Mouse (Mus musculus) testis, adult 2 months (tissue): ENCODE data around the gene Ccdc102a. TPM values are rescaled to one million over a fixed set of nuclear protein-coding genes. Genes with fewer than 3 reads are reported as not detected.
A peak's percentile ranks its signal among the peaks of the same experiment; 100 is the strongest.

Source experiments
- H3K27ac ChIP-seq: fragments of 200-500 bp; 2 replicates; pipeline ENCODE4 v1.5.1; 2012; ENCODE audit warnings: low read depth, low read length; ENCODE audit not compliant: control insufficient read depth, insufficient read depth
- H3K27me3 ChIP-seq: fragments of 200-500 bp; 2 replicates; pipeline ENCODE4 v1.6.1; 2012; ENCODE audit warnings: mild to moderate bottlenecking, low read length, moderate library complexity; ENCODE audit not compliant: control insufficient read depth, insufficient read depth
- H3K36me3 ChIP-seq: fragments of 200-500 bp; 2 replicates; pipeline ENCODE4 v1.6.1; 2012; ENCODE audit warnings: mild to moderate bottlenecking, low read length; ENCODE audit not compliant: control insufficient read depth, insufficient read depth
- H3K4me1 ChIP-seq: fragments of 200-500 bp; 2 replicates; pipeline ENCODE4 v1.6.1; 2012; ENCODE audit warnings: low read length; ENCODE audit not compliant: control insufficient read depth, insufficient read depth
- H3K4me3 ChIP-seq: fragments of 200-500 bp; 2 replicates; pipeline ENCODE4 v1.5.1; 2012; ENCODE audit warnings: low read depth, mild to moderate bottlenecking, low read length, moderate library complexity, mixed read lengths; ENCODE audit not compliant: control insufficient read depth
- CTCF ChIP-seq: fragments of 200-500 bp; IDR thresholded peaks from 2 replicates; pipeline ENCODE4 v1.5.1; 2012; ENCODE audit warnings: low read depth, mild to moderate bottlenecking, inconsistent platforms, low read length, moderate library complexity; ENCODE audit not compliant: control insufficient read depth, insufficient read depth, insufficient replicate concordance
- POLR2A ChIP-seq: fragments of 200-500 bp; IDR thresholded peaks from 2 replicates; pipeline ENCODE4 v1.6.1; 2012; ENCODE audit warnings: low read depth, mild to moderate bottlenecking, inconsistent platforms, low read length, moderate library complexity; ENCODE audit not compliant: control insufficient read depth
- polyA plus RNA-seq: library from polyadenylated mRNA; depleted of rRNA; stranded (reverse); fragments of >200 nt; gene quantifications from 2 replicates; pipeline ENCODE4 v1.2.3, GENCODE M21; 2012

The Ccdc102a gene
- polyA plus RNA-seq, 1 experiment = 0.59 TPM

DNA sequence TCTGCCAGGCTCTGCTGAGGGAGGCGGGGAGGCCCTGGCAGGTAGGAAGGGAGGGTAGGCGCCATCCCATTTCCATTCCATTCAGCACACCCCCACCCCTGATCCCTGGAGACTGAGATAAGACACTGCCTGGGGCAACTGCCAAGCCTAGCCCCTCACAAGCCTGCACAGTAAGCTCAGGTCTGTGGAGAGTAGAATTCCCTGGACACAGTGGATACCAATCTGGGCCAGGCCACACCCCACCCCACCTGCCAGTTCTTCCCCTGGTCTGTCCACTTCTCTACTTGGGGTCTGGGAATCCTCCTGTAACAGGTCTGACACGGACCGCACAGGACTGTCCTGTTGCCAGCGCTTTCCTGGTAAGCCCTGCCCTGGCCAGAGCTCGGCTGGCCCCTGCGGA lies 48.8 kb downstream of the Ccdc102a start:
- TF ChIP-seq CTCF (no peak), POLR2A (no peak)
- Histone ChIP-seq H3K27ac (no peak overlapping the region), H3K27me3 (no peaks in the 10 kb centered on the region), H3K36me3 (no peaks in the 10 kb centered on the region), H3K4me3 (no peak overlapping the region), H3K4me1 (peaks cover 2% of the 10 kb centered on the region; the same call in 1 of the 2 replicates)

DNA sequence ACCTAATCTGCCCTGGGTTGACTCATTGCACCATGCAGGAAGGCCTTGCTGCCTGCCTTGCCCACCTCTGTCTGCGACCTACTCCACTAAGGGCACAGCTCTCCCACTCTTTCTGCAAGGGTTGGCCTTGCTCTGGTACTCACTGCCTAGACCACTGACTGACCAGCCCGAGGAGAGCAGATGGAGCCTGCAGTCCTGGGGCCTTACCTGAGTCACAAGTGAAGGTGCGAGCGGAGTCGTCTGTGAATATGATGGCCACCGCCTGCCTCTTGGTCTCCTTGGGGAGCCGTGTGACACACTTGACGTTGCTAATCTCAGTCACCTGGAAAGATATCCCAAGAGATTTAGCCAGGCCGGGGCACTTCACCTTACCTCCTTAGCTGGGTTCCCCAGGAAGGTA lies 51.0 kb downstream of the Ccdc102a start:
- no peak overlapping the region for H3K27ac ChIP-seq
- H3K36me3 ChIP-seq = no peaks in the 10 kb centered on the region
- no peak overlapping the region for H3K4me3 ChIP-seq
- no peaks in the 10 kb centered on the region for H3K4me1 ChIP-seq
- no peaks in the 10 kb centered on the region for H3K27me3 ChIP-seq
- TF ChIP-seq CTCF = no peak
- TF ChIP-seq POLR2A = no peak

DNA sequence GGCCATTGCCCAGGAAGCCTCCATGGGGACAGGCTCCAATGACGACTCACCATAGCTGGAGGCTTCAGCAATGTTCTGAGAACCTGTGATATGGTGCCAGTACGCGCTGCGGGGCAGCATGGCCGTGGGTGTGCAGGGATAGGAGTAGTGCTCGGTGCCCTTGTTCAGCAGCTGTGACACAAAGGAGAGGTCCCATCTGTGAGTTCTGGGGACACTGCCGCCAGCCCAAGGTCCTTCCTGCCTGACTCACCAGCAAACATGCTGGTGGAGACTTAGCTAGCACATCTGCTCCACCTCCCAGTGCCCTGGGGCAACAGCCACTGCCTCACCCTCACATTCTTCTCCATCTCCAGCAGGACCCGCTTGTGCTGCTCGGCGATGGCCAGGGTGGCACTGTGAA lies 52.6 kb downstream of the Ccdc102a start:
- H3K4me1 ChIP-seq = no peaks in the 10 kb centered on the region
- no peak for TF ChIP-seq CTCF
- TF ChIP-seq POLR2A = no peak
- H3K4me3 ChIP-seq = no peak overlapping the region
- no peaks in the 10 kb centered on the region; the same call in none of the 2 replicates for H3K36me3 ChIP-seq
- H3K27ac ChIP-seq = no peak overlapping the region
- no peaks in the 10 kb centered on the region for H3K27me3 ChIP-seq

DNA sequence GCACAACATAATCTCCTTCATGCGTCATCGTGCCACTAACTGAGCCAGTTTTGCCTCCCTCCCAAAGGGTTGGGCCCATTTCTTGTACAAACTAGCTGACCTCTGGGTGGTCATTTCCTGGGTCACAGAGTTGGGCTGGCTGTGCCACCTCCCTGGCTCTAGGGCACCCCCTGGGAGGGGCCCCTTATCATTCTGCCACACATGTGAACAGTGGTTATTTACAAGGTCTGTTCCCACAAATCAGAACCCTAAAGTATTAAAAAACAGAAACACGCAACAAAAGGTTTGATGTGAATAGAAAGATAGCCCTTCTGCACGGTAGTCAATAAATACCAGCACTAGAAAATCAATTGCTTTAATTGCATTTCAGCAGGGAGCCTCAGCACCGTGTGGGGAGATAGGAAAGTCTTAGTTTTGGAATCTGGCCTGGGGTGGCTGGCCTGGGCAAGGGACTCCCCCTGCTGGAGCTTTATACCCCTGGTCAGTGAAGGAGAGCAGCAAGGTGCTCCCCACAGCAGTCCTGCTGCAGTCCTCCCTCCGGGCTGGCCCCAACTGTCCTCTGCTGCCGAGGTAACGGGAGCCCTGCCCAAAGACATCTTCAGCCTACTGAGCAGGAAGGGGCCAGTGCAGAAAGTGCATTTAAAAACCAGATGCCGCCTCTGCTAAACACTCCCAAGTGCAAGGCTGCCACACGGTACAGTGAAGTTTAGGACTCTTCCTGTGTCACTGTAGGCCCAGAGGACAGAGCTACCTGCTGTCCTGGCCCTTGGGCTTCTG lies 53.8 kb downstream of the Ccdc102a start:
- Histone ChIP-seq H3K27ac (no peak overlapping the region), H3K4me3 (no peak overlapping the region), H3K4me1 (no peaks in the 10 kb centered on the region), H3K27me3 (no peaks in the 10 kb centered on the region), H3K36me3 (no peaks in the 10 kb centered on the region; the same call in none of the 2 replicates)
- TF ChIP-seq POLR2A (no peak), CTCF (no peak)

DNA sequence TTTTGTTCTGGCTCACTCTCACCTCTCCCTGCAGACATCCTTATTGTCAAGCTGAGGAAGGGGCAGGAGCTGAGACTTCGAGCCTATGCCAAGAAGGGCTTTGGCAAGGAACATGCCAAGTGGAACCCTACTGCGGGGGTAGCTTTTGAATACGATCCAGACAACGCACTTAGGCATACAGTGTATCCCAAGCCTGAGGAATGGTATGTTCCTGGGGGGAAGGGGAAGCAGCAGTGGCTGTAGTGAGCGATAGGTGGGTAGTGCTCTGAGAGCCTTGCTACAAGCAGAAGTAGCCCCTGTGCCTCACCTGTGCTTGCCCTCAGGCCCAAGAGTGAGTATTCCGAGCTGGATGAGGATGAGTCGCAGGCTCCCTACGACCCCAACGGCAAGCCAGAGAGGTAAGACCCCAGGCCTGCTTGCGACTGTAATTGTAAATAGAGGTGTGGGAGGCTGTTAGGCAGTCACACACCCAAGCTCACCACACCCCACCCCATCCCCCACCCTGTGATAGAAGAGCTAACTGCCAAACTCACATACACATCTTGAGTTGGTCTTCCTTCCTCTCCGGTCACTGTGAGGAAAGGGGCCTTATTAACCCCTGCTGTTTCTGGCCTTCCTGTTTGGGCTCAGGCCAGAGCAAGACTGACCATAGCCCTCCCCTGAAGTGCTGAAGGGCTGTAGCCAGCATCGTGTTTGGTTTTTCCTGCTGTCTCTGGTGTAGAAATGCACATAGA lies 55.2 kb downstream of the Ccdc102a start:
- H3K36me3 ChIP-seq = no peaks in the 10 kb centered on the region; the same call in none of the 2 replicates
- TF ChIP-seq CTCF = no peak
- H3K27ac ChIP-seq = no peak overlapping the region
- no peaks in the 10 kb centered on the region; the same call in 1 of the 2 replicates for H3K4me1 ChIP-seq
- no peaks in the 10 kb centered on the region for H3K27me3 ChIP-seq
- H3K4me3 ChIP-seq = no peak overlapping the region

DNA sequence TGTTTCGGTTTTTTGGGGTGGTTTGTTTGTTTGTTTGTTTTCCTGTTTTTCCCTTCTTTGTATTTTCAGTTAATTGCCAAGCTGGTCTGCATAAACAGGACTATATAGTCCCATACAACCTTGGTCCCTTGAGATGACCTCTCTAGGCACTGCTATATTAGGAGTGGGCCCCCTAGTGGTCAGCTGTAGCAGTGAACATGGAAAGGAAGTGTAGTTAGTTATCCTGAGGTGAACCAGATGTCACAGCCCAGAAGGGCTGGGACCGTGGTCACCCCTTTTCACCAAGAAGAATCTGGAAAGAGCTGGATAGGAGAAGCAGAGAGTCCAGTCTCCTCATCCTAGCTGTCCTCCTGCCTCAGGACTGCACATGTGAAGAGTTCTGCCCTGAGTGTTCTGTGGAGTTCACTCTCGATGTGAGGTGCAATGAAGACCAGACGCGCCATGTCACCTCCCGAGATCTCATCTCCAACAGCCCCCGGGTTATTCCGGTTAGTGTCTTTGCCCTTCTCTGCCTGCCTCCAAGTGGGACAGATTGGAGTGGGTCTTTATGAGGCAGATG lies 56.5 kb downstream of the Ccdc102a start:
- Histone ChIP-seq H3K27me3 (no peaks in the 10 kb centered on the region), H3K27ac (no peak overlapping the region), H3K36me3 (no peaks in the 10 kb centered on the region; the same call in none of the 2 replicates), H3K4me3 (no peak overlapping the region), H3K4me1 (no peaks in the 10 kb centered on the region; the same call in 1 of the 2 replicates)
- TF ChIP-seq CTCF = peak; percentile 24; the same call in 1 of the 2 replicates
- TF ChIP-seq POLR2A = no peak
